Mouse (Mus musculus) heart, embryonic 13.5 days (tissue): Measurements from ENCODE around the gene Disp1. TPM values are rescaled to one million over a fixed set of nuclear protein-coding genes. Genes with fewer than 3 reads are reported as not detected.

Experiments
- ATAC-seq: fragments of 200-750 bp; cut with Nextera tagmentation; 2 replicates; pipeline ENCODE4 v1.8.0; 2017; ENCODE audit warnings: moderate TSS enrichment; ENCODE audit not compliant: insufficient number of reproducible peaks, low FRiP score, low TSS enrichment; ENCODE audit errors: extremely low read depth
- H3K27ac ChIP-seq: fragments of 300-500 bp; sonication (generic); replicated peaks from 2 replicates; pipeline ENCODE4 v1.5.1; 2015; ENCODE audit warnings: moderate library complexity, mild to moderate bottlenecking, inconsistent platforms
- H3K27me3 ChIP-seq: fragments of 300-500 bp; sonication (generic); replicated peaks from 2 replicates; pipeline ENCODE4 v1.6.1; 2015; ENCODE audit warnings: mild to moderate bottlenecking, inconsistent platforms
- H3K36me3 ChIP-seq: fragments of 300-500 bp; sonication (generic); 2 replicates; pipeline ENCODE4 v1.6.1; 2015; ENCODE audit warnings: mild to moderate bottlenecking, inconsistent platforms
- H3K4me1 ChIP-seq: fragments of 300-500 bp; sonication (generic); 2 replicates; pipeline ENCODE4 v1.6.1; 2015; ENCODE audit warnings: inconsistent platforms
- H3K4me2 ChIP-seq: fragments of 300-500 bp; sonication (generic); 2 replicates; pipeline ENCODE4 v1.6.1; 2015; ENCODE audit warnings: inconsistent platforms, mild to moderate bottlenecking, moderate library complexity
- H3K4me3 ChIP-seq: fragments of 300-500 bp; sonication (generic); 2 replicates; pipeline ENCODE4 v1.5.1; 2015; ENCODE audit warnings: moderate library complexity, mild to moderate bottlenecking, inconsistent platforms
- H3K9ac ChIP-seq: fragments of 300-500 bp; sonication (generic); 2 replicates; pipeline ENCODE4 v1.6.1; 2015; ENCODE audit warnings: inconsistent platforms, mild to moderate bottlenecking, moderate library complexity
- H3K9me3 ChIP-seq: fragments of 300-500 bp; sonication (generic); 2 replicates; pipeline ENCODE4 v1.6.1; 2016; ENCODE audit warnings: inconsistent platforms
- WGBS: fragments of 180-500 bp; shearing (Covaris S2); methylation state at CpG from one replicate; pipeline ENCODE4 v1.1.7; 2015; ENCODE audit warnings: mixed read lengths; 5-methylcytosine and 5-hydroxymethylcytosine counted together
- polyA plus RNA-seq: library from polyadenylated mRNA; unstranded; fragments of >200 nt; fragmentation: Nextera tagmentation; extraction: Ambion mirVana; gene quantifications from 2 replicates; pipeline ENCODE4 v1.2.1, GENCODE M21; 2015

The Disp1 gene
- polyA plus RNA-seq, 1 experiment from 2014 or later: 9.1 TPM

DNA sequence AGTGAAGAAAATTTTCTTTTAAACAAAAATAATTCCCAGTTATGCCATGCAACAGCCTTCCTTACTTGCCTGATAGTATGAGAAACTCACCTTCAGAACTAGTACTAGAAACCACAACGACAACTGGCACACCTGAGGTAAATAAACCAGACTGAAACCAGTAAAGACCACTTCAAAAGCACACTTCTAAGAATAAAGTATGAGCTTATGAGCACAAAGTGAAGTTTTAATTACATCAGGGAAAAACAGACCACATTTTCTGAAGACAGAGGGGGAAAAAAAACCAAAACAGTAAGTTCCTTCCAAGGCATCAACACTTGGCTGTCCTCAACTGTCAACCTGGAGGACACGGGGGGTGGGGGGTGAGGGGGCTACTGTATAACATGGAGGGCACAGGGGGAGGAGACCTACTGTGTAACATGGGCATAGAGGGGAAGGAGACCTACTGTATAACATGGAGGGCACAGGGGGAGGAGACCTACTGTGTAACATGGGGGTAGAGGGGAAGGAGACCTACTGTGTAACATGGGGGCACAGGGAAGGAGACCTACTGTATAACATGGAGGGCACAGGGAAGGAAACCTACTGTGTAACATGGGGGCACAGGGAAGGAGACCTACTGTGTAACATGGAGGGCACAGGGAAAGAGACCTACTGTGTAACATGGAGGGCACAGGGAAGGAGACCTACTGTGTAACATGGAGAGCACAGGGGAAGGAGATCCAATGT, 40.9 kb downstream of the Disp1 start:
- Histone ChIP-seq H3K4me3 (no peak overlapping the region), H3K27me3 (no peaks in the 10 kb centered on the region), H3K9me3 (no peaks in the 10 kb centered on the region), H3K27ac (peak overlapping the region; percentile 16), H3K4me2 (no peak overlapping the region), H3K4me1 (peaks cover 59% of the 10 kb centered on the region), H3K36me3 (no peaks in the 10 kb centered on the region; the same call in 1 of the 2 replicates), H3K9ac (no peak overlapping the region)
- WGBS: 80% methylated on average over 2 of the region's 2 CpGs
- ATAC-seq: no peak

- WGBS: 84% methylated on average over 5 of the region's 5 CpGs
- Histone ChIP-seq H3K9me3 (no peaks in the 10 kb centered on the region), H3K36me3 (no peaks in the 10 kb centered on the region; the same call in 1 of the 2 replicates), H3K4me1 (peaks cover 47% of the 10 kb centered on the region), H3K27ac (0 out of 2 replicates have a peak overlapping the region, but pooled peaks have one; percentile 29), H3K4me3 (no peak overlapping the region), H3K4me2 (no peak overlapping the region), H3K9ac (no peak overlapping the region), H3K27me3 (no peaks in the 10 kb centered on the region)
- ATAC-seq: no peak
Measured at GRCm38 (mm10) chr1:183179316-183179715, 42.0 kb downstream of the Disp1 start.

GRCm38 (mm10) chr1:183175236-183175635, 46.1 kb downstream of the Disp1 start:
- Histone ChIP-seq H3K27me3 (no peaks in the 10 kb centered on the region), H3K9me3 (no peaks in the 10 kb centered on the region), H3K27ac (no peak overlapping the region), H3K36me3 (peaks cover 3% of the 10 kb centered on the region; the same call in 1 of the 2 replicates), H3K4me1 (peaks cover 19% of the 10 kb centered on the region), H3K4me3 (no peak overlapping the region), H3K9ac (no peak overlapping the region), H3K4me2 (no peak overlapping the region)
- ATAC-seq: no peak
- 91% methylated on average over 8 of the region's 8 CpGs for WGBS

- 81% methylated on average over 5 of the region's 5 CpGs for WGBS
Measured at GRCm38 (mm10) chr1:183171095-183171494, 50.2 kb downstream of the Disp1 start.

GRCm38 (mm10) chr1:183168465-183168864, 52.9 kb downstream of the Disp1 start:
- Histone ChIP-seq H3K4me1 (peaks cover 36% of the 10 kb centered on the region), H3K36me3 (peaks cover 10% of the 10 kb centered on the region; the same call in 1 of the 2 replicates), H3K27ac (no peak overlapping the region), H3K9ac (no peak overlapping the region), H3K27me3 (no peaks in the 10 kb centered on the region), H3K9me3 (peaks cover 5% of the 10 kb centered on the region; the same call in 1 of the 2 replicates), H3K4me2 (no peak overlapping the region), H3K4me3 (no peak overlapping the region)
- no peak for ATAC-seq
- WGBS: 79% methylated on average over 6 of the region's 6 CpGs

More at GRCm38 (mm10) chr1:183171095-183171494, 50.2 kb downstream of the Disp1 start:
- Histone ChIP-seq H3K27me3 (no peaks in the 10 kb centered on the region), H3K9me3 (no peaks in the 10 kb centered on the region), H3K4me3 (no peak overlapping the region), H3K27ac (no peak overlapping the region), H3K36me3 (peaks cover 4% of the 10 kb centered on the region; the same call in 1 of the 2 replicates), H3K4me1 (peaks cover 18% of the 10 kb centered on the region), H3K9ac (no peak overlapping the region), H3K4me2 (no peak overlapping the region)
- ATAC-seq: no peak

DNA sequence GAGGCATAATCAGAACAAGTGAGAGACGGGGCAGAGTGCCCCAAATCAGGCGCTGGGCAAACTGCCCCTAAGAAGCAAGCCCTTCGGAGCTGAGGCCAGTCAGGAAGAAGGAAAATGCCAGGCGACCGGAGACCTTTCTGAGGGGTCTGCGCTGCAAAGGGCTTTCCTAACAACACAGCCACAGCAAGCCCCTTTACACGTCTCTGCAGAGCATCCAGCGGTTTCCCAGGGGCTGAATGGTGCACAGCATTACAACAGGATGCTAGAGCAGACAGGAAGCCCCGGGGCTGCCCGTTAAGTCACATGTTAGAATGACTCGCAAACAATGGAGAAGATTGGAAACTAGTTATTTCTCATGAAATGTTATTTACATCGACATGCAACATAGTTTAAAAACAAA, 53.5 kb downstream of the Disp1 start:
- peaks cover 8% of the 10 kb centered on the region; the same call in 1 of the 2 replicates for H3K36me3 ChIP-seq
- no peak overlapping the region for H3K4me2 ChIP-seq
- no peak for ATAC-seq
- H3K9ac ChIP-seq: no peak overlapping the region
- peaks cover 5% of the 10 kb centered on the region; the same call in 1 of the 2 replicates for H3K9me3 ChIP-seq
- peaks cover 36% of the 10 kb centered on the region for H3K4me1 ChIP-seq
- no peaks in the 10 kb centered on the region for H3K27me3 ChIP-seq
- 0 out of 2 replicates have a peak overlapping the region, but pooled peaks have one; percentile 28 for H3K27ac ChIP-seq
- 71% methylated on average over 12 of the region's 12 CpGs for WGBS
- no peak overlapping the region for H3K4me3 ChIP-seq

DNA sequence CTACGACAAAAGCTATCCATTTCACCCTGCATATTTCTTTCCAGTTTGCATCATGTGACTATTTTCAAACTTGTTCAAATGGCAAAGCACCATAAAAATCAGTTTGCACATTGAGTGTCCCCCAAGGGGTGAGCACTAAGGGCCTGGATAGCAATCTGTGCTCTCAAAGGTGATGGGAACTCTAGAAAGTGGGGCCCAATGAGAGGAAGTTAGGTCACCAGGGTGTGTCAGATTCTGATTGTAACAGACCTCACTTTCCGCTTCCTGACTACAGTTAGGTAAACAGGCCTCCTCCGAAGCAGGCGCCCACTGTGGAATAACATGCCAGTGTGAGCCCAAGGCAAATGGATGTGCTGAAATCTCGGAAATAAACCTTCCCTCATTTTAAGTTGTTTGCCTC, 54.6 kb downstream of the Disp1 start:
- peaks cover 5% of the 10 kb centered on the region; the same call in 1 of the 2 replicates for H3K9me3 ChIP-seq
- H3K4me3 ChIP-seq: no peak overlapping the region
- H3K27me3 ChIP-seq: no peaks in the 10 kb centered on the region
- peaks cover 36% of the 10 kb centered on the region for H3K4me1 ChIP-seq
- 82% methylated on average over 5 of the region's 5 CpGs for WGBS
- no peak for ATAC-seq
- no peak overlapping the region for H3K9ac ChIP-seq
- H3K4me2 ChIP-seq: no peak overlapping the region
- no peak overlapping the region for H3K27ac ChIP-seq
- peaks cover 8% of the 10 kb centered on the region; the same call in 1 of the 2 replicates for H3K36me3 ChIP-seq

- H3K9ac ChIP-seq: no peak overlapping the region
- peak overlapping the region; percentile 36; the same call in 1 of the 2 replicates for H3K27ac ChIP-seq
- H3K4me1 ChIP-seq: peaks cover 33% of the 10 kb centered on the region
- peaks cover 5% of the 10 kb centered on the region; the same call in 1 of the 2 replicates for H3K9me3 ChIP-seq
- peaks cover 8% of the 10 kb centered on the region; the same call in 1 of the 2 replicates for H3K36me3 ChIP-seq
- ATAC-seq: no peak
- 0 out of 2 replicates have a peak overlapping the region, but pooled peaks have one; percentile 18 for H3K4me2 ChIP-seq
- WGBS: 14% methylated on average over 8 of the region's 8 CpGs
- H3K27me3 ChIP-seq: no peaks in the 10 kb centered on the region
- H3K4me3 ChIP-seq: no peak overlapping the region
Measured at GRCm38 (mm10) chr1:183164648-183165071, 56.7 kb downstream of the Disp1 start.

DNA sequence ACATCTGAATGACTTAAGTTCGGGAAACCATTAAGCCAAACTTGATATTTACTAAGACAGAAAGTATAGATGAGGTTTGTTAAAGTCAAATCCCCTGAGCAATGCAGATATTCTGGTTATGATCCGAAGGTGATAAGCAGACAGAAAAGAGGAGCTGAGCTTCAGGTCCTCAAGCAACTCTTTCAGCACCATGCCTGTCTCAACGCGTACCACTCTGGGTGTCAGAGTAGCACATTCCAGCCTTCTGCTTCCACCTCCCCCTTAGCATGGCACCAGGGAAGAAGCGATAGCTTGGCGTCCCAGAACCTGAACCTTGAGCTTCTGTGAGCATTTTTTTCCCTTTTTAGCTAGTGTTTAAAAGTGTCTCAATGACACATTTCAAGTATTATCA, 57.1 kb downstream of the Disp1 start:
- H3K36me3 ChIP-seq: peaks cover 8% of the 10 kb centered on the region; the same call in 1 of the 2 replicates
- peak overlapping the region; percentile 36; the same call in 1 of the 2 replicates for H3K27ac ChIP-seq
- H3K4me3 ChIP-seq: no peak overlapping the region
- H3K4me2 ChIP-seq: 0 out of 2 replicates have a peak overlapping the region, but pooled peaks have one; percentile 18
- peaks cover 28% of the 10 kb centered on the region for H3K4me1 ChIP-seq
- no peaks in the 10 kb centered on the region for H3K27me3 ChIP-seq
- 0 out of 2 replicates have a peak overlapping the region, but pooled peaks have one; percentile 7 for H3K9ac ChIP-seq
- H3K9me3 ChIP-seq: peaks cover 5% of the 10 kb centered on the region; the same call in 1 of the 2 replicates
- WGBS: 35% methylated on average over 6 of the region's 6 CpGs
- ATAC-seq: no peak

DNA sequence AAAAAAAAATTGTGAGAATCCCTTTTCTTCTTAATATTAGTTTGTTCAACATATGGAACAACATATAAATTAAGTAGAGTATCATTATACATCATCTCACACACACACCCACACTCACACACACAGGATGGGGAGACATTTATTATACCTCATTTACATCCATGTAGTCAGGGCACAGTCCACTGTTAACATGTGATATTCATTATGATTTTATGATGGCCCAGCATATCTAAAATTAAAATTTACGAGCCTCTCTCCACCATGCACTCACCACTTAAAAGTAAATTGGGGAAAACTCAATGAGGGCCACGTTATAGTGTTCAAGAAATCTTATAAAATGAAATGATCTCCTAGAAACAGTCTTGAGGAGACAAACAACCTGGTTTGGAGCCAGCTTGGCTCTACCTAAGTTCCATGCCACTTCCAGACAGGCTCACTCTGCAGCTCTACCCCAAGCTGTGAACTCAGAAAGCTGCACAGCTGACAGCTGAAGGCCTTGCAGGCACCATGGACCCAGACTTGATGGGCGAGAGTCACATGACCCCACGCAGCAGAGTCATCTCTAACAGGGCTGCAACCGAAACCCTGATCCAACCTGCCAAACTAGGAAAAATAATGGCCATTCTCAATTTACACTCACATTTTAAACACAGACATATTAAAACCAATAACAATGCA, 57.7 kb downstream of the Disp1 start:
- Histone ChIP-seq H3K27ac (peak overlapping the region; percentile 36; the same call in 1 of the 2 replicates), H3K36me3 (peaks cover 8% of the 10 kb centered on the region; the same call in 1 of the 2 replicates), H3K4me1 (peaks cover 28% of the 10 kb centered on the region), H3K4me2 (no peak overlapping the region), H3K4me3 (no peak overlapping the region), H3K9ac (no peak overlapping the region), H3K27me3 (no peaks in the 10 kb centered on the region), H3K9me3 (peaks cover 5% of the 10 kb centered on the region; the same call in 1 of the 2 replicates)
- WGBS: 63% methylated on average over 5 of the region's 5 CpGs
- ATAC-seq: no peak

DNA sequence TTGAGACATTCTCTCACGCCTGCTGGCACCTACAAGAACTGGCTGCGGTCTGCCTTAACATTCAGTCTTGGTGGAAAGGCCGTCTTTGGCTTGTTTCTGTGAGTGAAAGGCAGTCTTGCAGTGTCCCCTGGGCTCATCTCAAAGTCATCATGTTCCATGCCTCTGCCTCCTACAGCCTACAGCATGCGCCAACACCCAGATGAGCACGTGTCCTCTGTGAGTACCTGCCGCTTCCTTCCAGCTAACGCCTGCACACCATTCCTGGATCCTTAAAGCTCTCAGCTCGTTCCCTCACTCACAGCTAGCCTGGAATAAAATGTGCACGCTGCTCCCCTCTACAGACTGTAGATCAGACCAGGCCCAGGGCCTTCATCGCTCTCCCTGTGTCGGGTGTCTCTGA, 60.3 kb downstream of the Disp1 start:
- H3K9me3 ChIP-seq: peaks cover 15% of the 10 kb centered on the region
- peaks cover 23% of the 10 kb centered on the region for H3K4me1 ChIP-seq
- H3K4me3 ChIP-seq: no peak overlapping the region
- WGBS: 76% methylated on average over 11 of the region's 11 CpGs
- no peak overlapping the region for H3K4me2 ChIP-seq
- no peak for ATAC-seq
- H3K9ac ChIP-seq: no peak overlapping the region
- H3K36me3 ChIP-seq: peaks cover 17% of the 10 kb centered on the region; the same call in 1 of the 2 replicates
- H3K27ac ChIP-seq: no peak overlapping the region
- H3K27me3 ChIP-seq: no peaks in the 10 kb centered on the region
